Mouse (Mus musculus) E14TG2a.4 (cell line): ENCODE measurements around the gene Pecr.
A peak's percentile ranks its signal among the peaks of the same experiment; 100 is the strongest.
"Not testable (repeated sequence)": the region's sequence is repeated elsewhere in the genome, so short reads cannot be mapped to it uniquely, and the experiment has no call there.

Source experiments
- H3K27me3 ChIP-seq: 2 replicates; pipeline ENCODE4 v1.6.1; 2014; ENCODE audit warnings: low read length, control low read depth; ENCODE audit not compliant: insufficient read depth
- H3K36me3 ChIP-seq: 2 replicates; pipeline ENCODE4 v1.6.1; 2014; ENCODE audit warnings: low read length, control low read depth; ENCODE audit not compliant: insufficient read depth
- H3K4me1 ChIP-seq: replicated peaks from 2 replicates; pipeline ENCODE4 v1.6.1; 2014; ENCODE audit warnings: low read depth, low read length, control low read depth
- H3K4me3 ChIP-seq: replicated peaks from 2 replicates; pipeline ENCODE4 v1.5.1; 2014; ENCODE audit warnings: mild to moderate bottlenecking, low read length
- H3K9me3 ChIP-seq: 2 replicates; pipeline ENCODE4 v1.6.1; 2014; ENCODE audit warnings: low read length, control low read depth
- CTCF ChIP-seq: conservative IDR thresholded peaks from 2 replicates; pipeline ENCODE4 v1.5.1; 2014; ENCODE audit warnings: low read length
- NANOG ChIP-seq: IDR thresholded peaks from 2 replicates; pipeline ENCODE4 v1.6.1; 2014; ENCODE audit warnings: borderline replicate concordance, low read length, mixed read lengths
- POU5F1 ChIP-seq: IDR thresholded peaks from 2 replicates; pipeline ENCODE4 v1.6.1; 2014; ENCODE audit warnings: low read length, borderline replicate concordance

Pecr gene

DNA sequence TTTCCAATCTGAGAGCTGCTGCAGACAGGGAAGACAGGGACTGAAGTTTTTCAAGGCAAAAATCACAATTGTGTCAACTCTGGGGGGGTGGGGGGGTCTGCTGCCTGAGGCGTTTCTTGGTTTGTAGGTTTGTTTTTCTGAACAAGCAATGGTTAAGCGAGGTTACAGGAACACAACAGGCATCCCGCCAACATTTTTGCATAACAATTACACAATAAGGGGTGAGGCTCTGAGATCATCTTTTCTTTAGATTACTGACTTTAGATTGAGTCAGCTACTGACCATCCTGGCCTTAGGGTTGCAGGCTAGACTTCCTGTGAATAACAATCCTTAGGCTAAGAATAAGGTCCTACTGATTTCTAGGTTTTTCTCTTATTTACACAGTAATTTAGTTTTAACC is 55.1 kb downstream of the Pecr start:
- H3K9me3 ChIP-seq = no peaks in the 10 kb centered on the region
- peak; percentile 93 for TF ChIP-seq POU5F1
- TF ChIP-seq CTCF = no peak
- TF ChIP-seq NANOG = peak; percentile 67; the same call in 1 of the 2 replicates
- H3K4me1 ChIP-seq = peaks cover 70% of the 10 kb centered on the region
- H3K27me3 ChIP-seq = no peaks in the 10 kb centered on the region
- H3K4me3 ChIP-seq = no peak overlapping the region
- no peaks in the 10 kb centered on the region for H3K36me3 ChIP-seq

- no peaks in the 10 kb centered on the region for H3K36me3 ChIP-seq
- H3K9me3 ChIP-seq = no peaks in the 10 kb centered on the region
- 0 out of 2 replicates have a peak overlapping the region, but pooled peaks have one; percentile 13 for H3K4me3 ChIP-seq
- H3K27me3 ChIP-seq = no peaks in the 10 kb centered on the region
- H3K4me1 ChIP-seq = peaks cover 68% of the 10 kb centered on the region
- TF ChIP-seq NANOG (no peak), POU5F1 (no peak), CTCF (no peak)
Measured at GRCm38 (mm10) chr1:72227546-72227945, 56.6 kb downstream of the Pecr start.

GRCm38 (mm10) chr1:72226887-72227481 is 57.1 kb downstream of the Pecr start:
- no peaks in the 10 kb centered on the region for H3K27me3 ChIP-seq
- H3K4me1 ChIP-seq = peaks cover 72% of the 10 kb centered on the region
- no peak overlapping the region for H3K4me3 ChIP-seq
- no peak for TF ChIP-seq POU5F1
- no peak for TF ChIP-seq NANOG
- TF ChIP-seq CTCF = no peak
- no peaks in the 10 kb centered on the region for H3K9me3 ChIP-seq
- no peaks in the 10 kb centered on the region for H3K36me3 ChIP-seq

- no peaks in the 10 kb centered on the region for H3K36me3 ChIP-seq
- peaks cover 74% of the 10 kb centered on the region for H3K4me1 ChIP-seq
- TF ChIP-seq NANOG = no peak
- TF ChIP-seq CTCF = no peak
- no peak for TF ChIP-seq POU5F1
- H3K4me3 ChIP-seq = no peak overlapping the region
- H3K27me3 ChIP-seq = no peaks in the 10 kb centered on the region
- H3K9me3 ChIP-seq = no peaks in the 10 kb centered on the region
Measured at GRCm38 (mm10) chr1:72226172-72226886, 57.8 kb downstream of the Pecr start.

DNA sequence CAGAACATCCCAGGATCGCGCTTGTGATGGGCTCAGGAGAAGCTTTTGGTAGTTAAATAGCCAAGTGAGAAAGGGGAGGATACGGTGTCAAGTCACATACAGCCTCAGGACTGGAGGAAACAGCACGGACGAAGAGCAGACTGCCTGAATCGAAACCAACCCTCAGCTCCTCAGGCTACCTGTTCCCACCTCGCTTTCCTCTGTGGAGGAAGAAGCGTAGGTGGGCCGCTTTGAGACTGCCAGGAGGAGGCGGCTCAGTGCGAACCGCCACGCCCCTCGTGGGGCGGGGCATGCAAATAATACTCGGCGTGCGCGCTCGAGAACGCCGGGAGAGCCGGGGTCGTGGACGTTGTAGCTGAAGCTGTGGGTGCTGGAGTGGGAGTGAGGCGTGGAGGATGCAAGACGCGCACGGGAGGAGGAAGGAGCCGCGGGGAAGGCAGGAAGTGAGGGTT is 58.4 kb downstream of the Pecr start:
- H3K27me3 ChIP-seq, H3K9me3 ChIP-seq, H3K36me3 ChIP-seq: not testable (repeated sequence)
- Histone ChIP-seq H3K4me1 (peaks cover 72% of the 10 kb centered on the region), H3K4me3 (peak overlapping the region; percentile 52)

GRCm38 (mm10) chr1:72225054-72225718 is 58.9 kb downstream of the Pecr start:
- Histone ChIP-seq H3K27me3 (no peaks in the 10 kb centered on the region), H3K4me3 (peak overlapping the region; percentile 52), H3K4me1 (peaks cover 70% of the 10 kb centered on the region), H3K9me3 (no peaks in the 10 kb centered on the region), H3K36me3 (no peaks in the 10 kb centered on the region)
- no peak for TF ChIP-seq POU5F1
- TF ChIP-seq NANOG = no peak
- TF ChIP-seq CTCF = no peak

DNA sequence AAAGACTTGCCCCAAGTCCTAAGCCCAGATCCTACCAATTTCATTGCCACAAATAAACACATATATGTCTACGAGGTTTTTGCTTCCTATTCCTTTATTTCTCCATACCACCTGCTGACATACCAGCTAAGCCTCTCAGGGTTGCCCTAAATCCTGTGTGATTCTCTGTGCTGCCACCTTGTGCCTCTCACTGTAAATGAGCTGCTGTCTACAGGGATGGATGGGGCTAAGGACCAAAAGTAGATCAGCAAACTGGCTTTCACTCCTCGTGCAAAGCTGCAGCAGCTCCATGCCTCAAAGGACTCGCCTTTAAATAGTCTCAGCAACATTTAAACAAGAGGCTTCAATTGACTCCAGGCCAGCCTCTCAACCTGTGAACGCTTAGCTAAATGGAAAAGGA is 64.1 kb downstream of the Pecr start:
- no peaks in the 10 kb centered on the region for H3K27me3 ChIP-seq
- no peaks in the 10 kb centered on the region for H3K9me3 ChIP-seq
- no peaks in the 10 kb centered on the region for H3K36me3 ChIP-seq
- no peak overlapping the region for H3K4me3 ChIP-seq
- H3K4me1 ChIP-seq = peaks cover 87% of the 10 kb centered on the region
- TF ChIP-seq CTCF = peak; percentile 21; the same call in 1 of the 2 replicates
- TF ChIP-seq NANOG = no peak

DNA sequence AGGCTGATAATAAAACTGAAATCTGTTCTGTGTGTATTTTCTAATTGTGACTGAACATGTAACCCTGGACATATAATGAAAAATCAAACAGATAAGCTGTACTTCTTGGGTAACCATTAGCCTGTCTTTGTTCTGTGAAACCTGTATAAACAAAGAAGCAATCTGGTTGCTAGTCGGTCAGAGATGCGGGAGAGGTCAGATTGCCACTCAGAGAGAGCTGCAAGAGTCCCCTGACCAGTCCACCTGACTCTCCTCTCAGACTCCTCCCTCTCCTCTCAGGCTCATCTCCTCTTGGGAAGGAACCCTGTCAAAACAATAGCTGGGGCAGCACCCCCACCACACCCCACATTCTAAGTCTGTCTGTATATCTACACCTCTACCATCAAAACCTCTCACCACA is 65.0 kb downstream of the Pecr start:
- Histone ChIP-seq H3K36me3 (no peaks in the 10 kb centered on the region), H3K9me3 (no peaks in the 10 kb centered on the region), H3K27me3 (no peaks in the 10 kb centered on the region), H3K4me1 (peaks cover 87% of the 10 kb centered on the region), H3K4me3 (no peak overlapping the region)
- no peak for TF ChIP-seq POU5F1
- no peak for TF ChIP-seq NANOG

- no peak for TF ChIP-seq CTCF
- no peak for TF ChIP-seq POU5F1
- TF ChIP-seq NANOG = no peak
- Histone ChIP-seq H3K27me3 (no peaks in the 10 kb centered on the region), H3K4me1 (peaks cover 87% of the 10 kb centered on the region), H3K9me3 (no peaks in the 10 kb centered on the region), H3K4me3 (no peak overlapping the region), H3K36me3 (no peaks in the 10 kb centered on the region)
Measured at GRCm38 (mm10) chr1:72218626-72219025, 65.5 kb downstream of the Pecr start.
